Mouse (Mus musculus): Measurements from ENCODE around the gene Myh7.

DNA sequence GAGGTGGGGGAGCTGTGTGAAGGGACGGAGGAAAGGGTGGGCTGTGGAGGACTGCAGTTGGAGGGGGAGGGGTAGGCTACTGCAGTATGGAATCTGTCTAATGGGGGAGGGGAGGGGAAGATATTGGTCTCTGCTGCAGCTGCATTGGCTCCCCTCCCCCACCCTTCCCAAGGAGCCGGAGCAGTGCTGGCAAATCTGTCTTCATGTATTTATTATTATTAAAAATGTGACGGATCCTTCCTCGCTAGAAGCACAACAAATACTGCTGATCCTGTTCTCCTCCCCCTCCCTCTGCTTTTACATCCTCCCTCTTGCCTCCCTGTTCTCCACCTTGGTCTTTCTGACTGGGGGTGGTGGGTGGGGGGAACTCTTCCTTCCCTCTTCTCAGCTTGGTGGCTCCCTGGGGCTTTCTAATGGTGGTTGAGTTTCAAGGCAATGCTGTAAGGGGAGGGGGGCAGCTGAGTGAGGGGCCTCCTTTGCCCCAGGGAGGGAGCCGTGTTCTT, 34.0 kb upstream of the Myh7 start:
- TF ChIP-seq POLR2A (IDR thresholded peaks at IDR 0.05; ENCODE audit: borderline replicate concordance, extremely low read depth, insufficient read depth, insufficient read length, poor library complexity, severe bottlenecking): no peak
- TF ChIP-seq CTCF (IDR thresholded peaks at IDR 0.05; ENCODE audit: borderline replicate concordance, extremely low read depth, insufficient read depth, insufficient read length): no peak
